Mouse (Mus musculus) c-Kit-positive CD71-positive TER-119-positive erythroid progenitor cells, embryonic 14.5 days (primary cell): ENCODE results near the gene Acoxl.
A peak's percentile ranks its signal among the peaks of the same experiment; 100 is the strongest.

Source experiments
- DNase-seq: peaks from one replicate; pipeline ENCODE4 v3.0.0-alpha.2; 2013; ENCODE audit warnings: low spot score

Acoxl gene

DNA sequence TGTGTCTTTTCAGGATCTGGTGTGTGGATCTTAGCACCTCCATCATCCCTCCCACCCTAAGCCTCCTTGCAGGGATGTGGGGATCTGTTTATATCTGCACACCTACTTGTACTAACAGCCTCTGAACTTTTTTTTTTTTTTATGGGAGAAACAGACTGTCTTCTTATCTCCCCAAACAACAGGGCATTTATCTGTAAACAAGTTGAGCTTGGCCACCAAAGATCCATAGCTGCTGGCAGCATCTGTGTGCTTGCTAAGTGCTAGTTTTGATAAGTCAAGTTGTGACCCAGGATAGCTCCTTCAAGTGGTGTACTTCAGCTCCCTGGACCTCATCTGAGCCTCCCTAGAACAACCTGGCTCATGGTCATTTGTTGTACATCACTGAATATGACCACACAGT lies 305.3 kb downstream of the Acoxl start:
- DNase-seq: no peak

- DNase-seq: no peak
Measured at GRCm38 (mm10) chr2:128145433-128145832, 306.8 kb downstream of the Acoxl start.

- no peak for DNase-seq
Measured at GRCm38 (mm10) chr2:128149596-128149995, 310.9 kb downstream of the Acoxl start.

- no peak for DNase-seq
Measured at GRCm38 (mm10) chr2:128152211-128152610, 313.5 kb downstream of the Acoxl start.

DNA sequence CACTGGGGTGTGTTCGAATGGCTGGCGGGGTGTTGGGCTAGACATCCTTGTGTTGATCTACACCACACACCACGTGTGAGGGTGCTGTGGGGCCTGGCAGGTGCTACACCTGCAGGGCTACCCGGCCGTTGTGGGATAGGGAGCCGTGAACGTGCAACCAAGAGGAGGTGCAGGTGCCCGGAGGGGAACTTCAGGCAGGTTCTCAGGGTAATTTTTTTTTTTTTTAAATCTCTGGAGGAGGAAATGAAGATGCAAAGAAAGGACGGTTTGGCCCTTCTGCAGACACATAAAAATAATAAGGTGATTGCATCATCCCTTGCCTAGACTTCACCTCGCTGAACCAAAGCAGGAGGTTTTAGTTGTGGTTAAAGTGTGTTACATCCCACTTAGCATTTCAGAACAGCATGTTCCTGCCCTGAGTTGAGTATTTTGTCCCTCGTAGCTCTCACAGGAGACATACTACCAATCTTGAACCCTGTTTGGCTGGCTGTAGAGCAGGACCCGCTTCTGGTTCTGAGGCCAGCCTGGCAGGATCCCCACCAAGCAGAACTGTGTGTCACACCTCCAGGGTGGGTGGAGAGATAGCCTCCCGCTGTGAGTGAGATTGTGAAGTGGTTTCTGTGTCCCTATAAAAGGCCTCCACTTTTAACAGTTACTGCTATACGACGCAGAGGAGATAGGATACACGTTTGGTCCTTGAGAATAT lies 314.3 kb downstream of the Acoxl start:
- no peak for DNase-seq

DNA sequence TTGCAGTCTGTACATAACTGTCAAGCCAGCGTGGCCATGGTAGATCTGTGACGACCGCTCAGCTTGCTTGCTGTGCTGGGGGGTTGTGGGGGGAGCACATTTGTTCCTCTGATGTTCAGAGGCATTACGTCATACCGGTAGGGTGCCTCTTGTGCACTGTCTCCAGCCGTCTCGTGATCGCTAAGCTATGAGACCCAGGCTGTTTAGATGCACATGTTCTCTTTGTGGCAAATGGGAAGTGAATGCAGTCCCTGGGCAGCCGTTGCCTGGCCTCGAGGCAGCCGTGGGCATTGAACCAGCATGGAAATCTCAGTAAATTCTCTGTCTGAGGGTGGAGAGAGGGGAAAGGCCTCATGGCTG lies 314.9 kb downstream of the Acoxl start:
- no peak for DNase-seq

- no peak for DNase-seq
Measured at GRCm38 (mm10) chr2:128155412-128156066, 316.9 kb downstream of the Acoxl start.

GRCm38 (mm10) chr2:128156067-128156462 lies 317.4 kb downstream of the Acoxl start:
- no peak for DNase-seq

DNA sequence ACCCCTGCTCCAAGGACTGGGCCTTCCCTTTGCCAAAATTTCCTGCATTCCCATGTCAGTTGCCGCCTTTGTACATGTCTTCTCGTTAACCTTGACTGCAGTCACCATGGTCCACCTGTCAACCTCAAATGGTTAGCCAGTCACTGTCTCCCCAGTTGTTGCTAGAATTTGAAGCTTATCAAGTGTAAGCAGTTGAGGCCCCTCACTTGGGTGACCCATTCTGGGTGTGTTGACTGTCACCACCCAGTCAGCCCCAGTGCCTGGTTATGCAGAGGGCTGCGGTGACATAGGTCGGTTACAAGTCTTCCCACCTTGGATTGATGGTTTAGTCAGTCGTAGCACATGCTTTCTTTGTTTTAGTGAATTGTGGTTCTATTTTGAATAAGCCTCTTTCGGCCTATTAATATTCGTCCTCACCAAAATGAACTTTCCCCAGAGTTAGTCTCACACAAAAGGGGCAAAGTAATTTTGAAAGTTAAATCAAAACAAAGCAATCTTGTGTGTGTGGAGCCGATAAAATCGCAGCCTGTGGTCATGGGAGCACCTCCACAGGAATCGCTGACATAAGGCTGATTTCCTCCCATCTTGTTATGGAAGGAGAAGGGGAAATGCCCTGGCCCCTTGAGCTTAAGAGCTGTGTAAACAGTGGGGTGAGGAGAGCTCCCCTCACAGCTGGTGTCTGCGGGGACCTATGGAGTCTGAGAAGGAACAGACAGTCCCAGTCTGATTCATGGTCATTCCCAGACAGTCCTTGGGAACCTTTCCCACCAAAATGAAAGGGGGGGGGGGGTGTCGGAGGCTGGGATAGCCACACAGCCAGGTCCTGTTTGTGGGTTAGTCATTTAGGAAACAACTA lies 318.1 kb downstream of the Acoxl start:
- peak; percentile 45 for DNase-seq

DNA sequence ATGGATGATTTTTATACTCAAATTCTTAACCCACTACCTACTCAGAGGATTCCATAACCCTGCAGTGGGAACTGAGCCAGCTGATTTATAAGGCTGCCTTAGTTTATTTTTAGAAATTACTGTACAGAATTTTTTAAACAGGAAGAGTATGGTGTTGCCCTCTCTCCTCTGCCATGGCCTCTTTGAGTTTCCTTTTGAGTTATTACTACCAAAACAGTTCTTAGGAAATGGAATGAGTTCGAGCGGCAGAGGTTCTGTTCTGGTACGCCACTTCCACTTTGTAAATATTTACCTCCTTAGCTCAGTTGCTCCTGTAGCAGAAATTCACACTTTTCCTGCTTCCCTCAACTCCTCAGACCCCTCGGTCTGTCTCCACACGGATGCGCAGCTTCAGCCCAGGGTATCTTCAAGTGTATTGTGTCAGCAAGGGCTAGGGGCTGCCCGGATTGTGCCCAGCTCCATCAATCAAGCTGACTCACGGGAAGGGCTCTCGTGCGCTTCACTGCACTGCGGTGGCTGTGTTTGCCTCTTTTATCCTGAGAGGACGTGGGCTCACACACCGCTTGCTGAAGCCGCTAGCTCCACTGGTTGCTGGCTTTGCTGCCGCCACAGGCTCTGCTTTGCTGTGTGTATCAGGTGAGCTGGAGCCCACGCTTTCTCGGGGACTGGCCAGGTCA lies 320.2 kb downstream of the Acoxl start:
- no peak for DNase-seq

- no peak for DNase-seq
Measured at GRCm38 (mm10) chr2:128159619-128160125, 321.0 kb downstream of the Acoxl start.

DNA sequence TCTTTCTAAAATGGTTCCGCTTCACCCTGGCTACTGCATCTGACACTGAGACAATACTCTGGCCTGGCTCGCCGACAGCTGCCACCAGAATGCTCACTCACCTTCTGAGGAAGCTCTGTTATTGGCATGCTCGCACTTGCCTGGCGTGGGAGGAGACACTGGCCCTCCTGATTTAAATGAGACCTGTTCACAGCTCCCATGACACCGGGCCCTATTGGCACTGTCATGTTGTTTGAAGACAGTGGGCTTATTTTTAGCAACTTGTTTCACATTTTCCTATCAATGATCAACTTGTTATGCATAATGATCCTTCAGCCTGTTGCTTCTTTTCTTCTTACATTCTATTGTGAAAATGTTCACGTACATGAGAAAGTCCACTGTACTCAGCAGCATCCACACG lies 324.5 kb downstream of the Acoxl start:
- no peak for DNase-seq

DNA sequence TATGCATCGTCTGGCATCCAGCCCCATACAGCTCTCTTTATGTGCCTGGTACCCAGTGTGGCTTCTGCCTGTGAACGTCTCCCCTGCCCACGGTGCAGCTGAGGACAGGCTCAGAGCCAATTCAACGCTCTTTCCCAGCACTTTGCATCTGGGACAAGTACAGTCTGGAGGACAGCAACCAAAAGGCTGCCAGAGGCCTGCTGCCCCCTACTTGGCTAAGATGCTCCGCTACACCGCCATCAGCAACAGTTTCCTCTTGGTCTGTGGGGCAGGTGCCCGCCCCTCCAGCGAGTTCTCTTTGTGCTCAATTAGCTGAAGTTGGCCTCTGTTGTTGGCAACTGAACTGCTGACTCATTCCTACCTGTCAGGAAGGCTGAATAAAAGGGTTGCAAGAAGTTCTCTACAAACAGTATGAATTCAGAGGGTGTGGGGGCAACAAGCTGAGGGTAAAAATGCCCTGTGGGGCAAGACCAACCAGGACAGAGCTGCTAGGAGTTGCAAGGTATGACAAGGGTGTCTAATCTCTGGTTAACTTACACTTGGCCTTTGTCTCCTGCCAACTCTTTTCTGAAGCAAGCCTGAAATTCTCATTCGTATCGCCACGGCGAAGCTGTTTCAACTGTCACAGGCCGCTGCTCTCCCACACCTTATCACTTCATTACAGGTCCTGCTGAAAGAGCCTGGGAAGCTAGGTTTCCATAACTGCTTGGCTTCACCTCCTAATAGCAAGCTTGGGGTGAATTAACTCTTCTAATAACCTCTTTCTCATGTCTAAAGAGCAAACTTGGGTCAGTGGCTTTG lies 328.1 kb downstream of the Acoxl start:
- DNase-seq: peak; percentile 62

DNA sequence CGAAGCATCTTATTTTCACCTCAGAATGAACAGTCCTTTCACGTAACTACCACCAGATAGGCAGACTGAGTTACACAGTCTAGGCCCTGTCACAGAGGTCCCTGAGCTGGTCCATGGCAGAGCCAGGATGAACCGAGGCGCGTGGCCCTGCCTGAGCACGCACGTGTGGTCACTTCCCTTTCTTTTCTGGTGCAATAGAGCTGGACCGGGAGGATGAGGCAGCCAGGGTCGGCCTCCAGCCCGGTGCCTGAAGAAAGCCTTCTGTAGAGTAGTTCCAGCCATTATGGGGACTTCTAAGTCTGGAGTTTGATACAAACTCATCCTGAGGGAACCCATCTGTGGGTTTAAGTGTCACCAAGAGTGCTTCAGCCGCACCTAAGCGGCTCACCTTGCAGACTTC lies 329.3 kb downstream of the Acoxl start:
- DNase-seq: no peak

- no peak for DNase-seq
Measured at GRCm38 (mm10) chr2:128169486-128169885, 330.8 kb downstream of the Acoxl start.

GRCm38 (mm10) chr2:128169972-128170371 lies 331.3 kb downstream of the Acoxl start:
- no peak for DNase-seq

GRCm38 (mm10) chr2:128170614-128171013 lies 331.9 kb downstream of the Acoxl start:
- DNase-seq: no peak

GRCm38 (mm10) chr2:128172266-128172665 lies 333.6 kb downstream of the Acoxl start:
- DNase-seq: no peak
